Mouse (Mus musculus) erythroblast, adult 5-6 weeks (primary cell): Measurements from ENCODE around the gene Spryd3. TPM values are rescaled to one million over a fixed set of nuclear protein-coding genes. Genes with fewer than 3 reads are reported as not detected.
"Not testable (repeated sequence)": the region's sequence is repeated elsewhere in the genome, so short reads cannot be mapped to it uniquely, and the experiment has no call there.

Experiments used
- ATAC-seq: replicated peaks from 2 replicates; pipeline ENCODE4 v1.8.0; 2016; ENCODE audit warnings: moderate number of reproducible peaks, mild to moderate bottlenecking, moderate TSS enrichment, inconsistent platforms; ENCODE audit not compliant: poor library complexity, low FRiP score, severe bottlenecking
- total RNA-seq, 2 experiments: library from RNA; stranded (forward) in 1 of 2; stranded (reverse) in 1 of 2; fragments of 150-400 nt in 1 of 2; fragments of 200-764, 138-1000 nt in 1 of 2; gene quantifications; 2 replicates each; pipeline versions ENCODE4 v1.2.3 to v1.2.4; 2015 to 2017; ENCODE audit warnings: low replicate concordance in 2 of 2

Spryd3 gene
- total RNA-seq (2015; ENCODE audit: low replicate concordance) = 3.8 TPM in 1 of 2 replicates, not detected in the other
- total RNA-seq (2017; ENCODE audit: low replicate concordance) = 2.1 and 4.7 TPM in 2 replicates

- peak; percentile 98 for ATAC-seq
These were observed at the start of gene Spryd3 for GRCm38 (mm10) chr15:102136129-102136758. Gene Spryd3 (minus strand): TSS chr15:102136234.

GRCm38 (mm10) chr15:102183076-102183475 is 47.0 kb upstream of the Spryd3 start:
- ATAC-seq = no peak

DNA sequence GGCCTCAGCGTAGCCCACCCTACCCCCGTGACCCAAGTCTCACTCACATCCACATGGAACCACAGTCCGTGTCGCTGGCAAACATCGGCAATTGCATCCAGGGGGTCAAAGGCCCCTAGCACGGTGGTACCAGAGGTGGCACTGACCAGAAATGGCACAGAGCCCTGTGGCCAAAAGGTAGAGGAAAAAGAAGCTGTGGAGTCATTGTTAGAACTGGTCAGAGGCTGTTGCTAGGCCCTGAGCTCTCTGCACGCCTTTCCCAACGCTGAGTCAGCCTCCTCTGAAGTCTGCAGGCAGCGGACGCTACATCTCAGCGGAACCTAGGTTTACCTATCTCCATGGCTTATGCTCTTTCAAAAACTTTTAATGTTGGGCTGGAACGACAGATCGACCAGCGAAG is 43.9 kb upstream of the Spryd3 start:
- ATAC-seq = no peak

DNA sequence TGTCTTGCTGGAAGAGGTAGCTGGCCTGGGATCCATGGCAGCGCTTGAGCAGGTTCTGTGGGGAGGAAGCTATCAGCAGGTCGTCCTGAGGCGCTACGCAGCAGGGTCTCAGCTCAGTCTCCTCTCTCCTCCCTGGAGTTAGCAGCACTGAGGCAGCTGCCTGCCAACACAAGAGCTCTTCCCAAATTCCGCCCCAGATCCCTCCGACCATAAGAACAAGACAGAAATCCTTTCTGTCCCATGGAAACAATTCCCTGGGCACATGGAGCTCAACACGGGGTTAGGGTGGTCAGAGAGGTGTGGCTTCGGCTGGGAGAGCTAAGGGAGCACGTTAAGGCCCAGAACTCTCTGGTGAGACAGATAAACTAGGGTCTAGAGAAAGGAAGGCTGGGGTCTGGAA is 43.1 kb upstream of the Spryd3 start:
- no peak for ATAC-seq

DNA sequence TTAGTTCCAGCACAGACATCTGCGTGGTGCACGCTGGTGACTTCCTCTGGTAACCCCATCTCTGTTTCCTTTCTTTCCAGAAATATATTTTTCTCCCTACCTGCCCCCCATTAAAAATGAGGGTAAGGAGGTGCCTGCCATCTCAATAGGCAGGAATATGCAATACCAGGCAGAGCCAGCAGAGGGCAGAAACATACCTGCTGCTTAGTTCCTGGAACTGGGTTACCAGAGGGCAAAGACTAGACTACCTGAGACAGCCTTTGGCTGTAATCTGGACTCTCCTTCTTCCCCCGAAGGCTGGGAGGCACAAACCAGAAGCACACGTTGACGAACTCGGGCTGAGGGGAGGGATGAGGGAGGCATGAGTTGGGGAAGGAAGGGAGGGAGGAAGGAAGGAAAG is 42.2 kb upstream of the Spryd3 start:
- ATAC-seq = peak; percentile 75

DNA sequence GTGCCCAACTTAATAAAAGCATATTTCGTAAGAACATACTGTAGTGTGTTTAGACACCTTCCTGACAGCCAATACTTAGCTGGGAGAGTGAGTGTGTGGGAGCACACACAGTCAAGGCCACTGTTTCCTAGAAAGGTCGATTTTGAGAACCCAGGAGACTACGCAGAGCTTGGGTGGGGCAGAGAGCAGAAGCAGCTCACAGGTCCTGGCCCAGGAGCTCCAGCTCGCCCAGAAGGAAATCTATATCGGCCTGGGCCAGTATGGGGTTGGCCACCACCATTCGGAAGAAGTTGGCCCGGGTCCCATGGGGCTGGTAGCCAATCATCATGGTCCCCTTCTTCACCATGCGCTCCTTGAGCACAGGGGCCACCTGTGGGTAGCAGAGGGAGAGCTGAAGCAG is 41.4 kb upstream of the Spryd3 start:
- ATAC-seq = no peak

DNA sequence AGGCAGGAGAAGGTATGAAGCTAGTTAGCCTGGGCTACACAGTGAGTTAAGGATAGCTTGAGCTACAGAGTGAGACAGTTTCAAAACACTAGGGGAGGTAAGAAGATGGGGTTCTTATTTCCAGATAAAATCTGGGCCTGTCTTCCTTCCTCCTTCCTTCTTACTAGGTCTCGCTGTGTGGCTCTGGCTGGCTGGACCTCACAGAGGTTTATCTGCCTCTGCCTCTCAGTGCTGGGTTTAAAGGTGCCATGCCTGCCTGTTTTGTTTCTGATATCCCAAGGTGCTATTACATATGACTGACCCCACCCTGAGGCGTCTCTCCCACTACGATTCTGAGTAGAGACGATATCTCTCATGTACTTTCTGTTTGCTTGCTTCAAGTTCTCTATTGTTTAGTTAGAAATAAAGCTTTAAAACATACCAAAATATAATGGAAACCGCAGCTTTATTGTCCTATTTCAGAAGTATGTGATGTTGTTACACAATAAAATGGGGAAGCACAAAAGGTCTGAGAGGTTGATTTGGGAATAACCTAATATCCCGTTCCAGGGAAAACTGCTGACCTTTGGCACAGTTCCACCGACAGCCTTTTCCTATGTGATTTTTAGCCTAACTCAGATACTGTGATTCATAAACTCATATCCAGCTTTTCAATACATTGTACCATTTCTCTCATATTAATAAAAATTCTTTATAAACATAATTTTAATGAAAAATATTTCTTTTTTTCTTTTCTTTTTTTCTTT is 40.7 kb upstream of the Spryd3 start:
- no peak for ATAC-seq

DNA sequence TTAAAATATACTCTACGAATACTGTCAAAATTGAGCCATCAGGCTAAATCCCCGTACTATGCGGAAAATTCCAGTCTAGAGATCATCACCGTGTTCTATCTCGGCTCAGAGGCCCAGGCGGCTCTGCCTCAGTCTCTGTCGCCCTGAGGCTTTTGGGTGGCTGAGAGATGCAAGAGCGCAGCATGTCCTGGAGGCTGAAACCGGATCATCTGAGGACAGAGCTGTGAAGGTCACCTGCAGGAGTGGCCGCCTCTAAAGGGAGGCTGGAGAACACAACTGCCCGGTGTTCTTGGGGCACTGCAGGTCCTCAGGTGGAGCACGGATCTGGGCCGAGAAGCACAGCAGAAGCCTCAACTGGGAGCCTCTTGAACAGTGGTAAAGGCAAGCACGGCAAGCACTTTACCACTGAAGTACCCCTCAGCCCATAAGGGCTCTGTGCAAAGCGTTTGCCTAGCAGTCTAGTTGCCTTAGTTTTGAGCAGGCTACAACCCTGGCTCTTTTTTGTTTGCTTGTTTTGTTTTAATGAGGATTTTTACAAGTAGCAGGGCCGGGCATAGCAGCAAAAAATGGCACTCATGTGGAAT is 39.8 kb upstream of the Spryd3 start:
- ATAC-seq = no peak

- ATAC-seq = no peak
These were observed 37.5 kb upstream of the Spryd3 start for GRCm38 (mm10) chr15:102173581-102173980.

DNA sequence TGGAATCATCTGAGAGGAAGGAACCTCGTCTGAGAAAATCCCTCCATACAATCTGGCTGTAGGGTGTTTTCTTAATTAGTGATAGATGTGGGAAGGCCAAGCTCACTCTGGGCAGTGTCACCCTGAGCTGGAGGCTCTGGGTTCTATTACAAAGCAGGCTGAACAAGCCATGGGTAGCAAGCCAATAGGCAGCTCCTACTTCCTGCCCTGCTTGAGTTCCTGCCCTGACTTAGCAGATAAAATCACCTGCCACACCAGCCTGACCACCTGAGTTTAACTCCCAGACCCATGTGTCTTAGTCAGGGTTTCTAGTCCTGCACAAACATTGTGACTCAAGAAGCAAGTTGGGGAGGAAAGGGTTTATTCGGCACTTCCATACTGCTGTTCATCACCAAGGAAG is 33.0 kb upstream of the Spryd3 start:
- no peak for ATAC-seq

GRCm38 (mm10) chr15:102167620-102168021 is 31.6 kb upstream of the Spryd3 start:
- no peak for ATAC-seq

DNA sequence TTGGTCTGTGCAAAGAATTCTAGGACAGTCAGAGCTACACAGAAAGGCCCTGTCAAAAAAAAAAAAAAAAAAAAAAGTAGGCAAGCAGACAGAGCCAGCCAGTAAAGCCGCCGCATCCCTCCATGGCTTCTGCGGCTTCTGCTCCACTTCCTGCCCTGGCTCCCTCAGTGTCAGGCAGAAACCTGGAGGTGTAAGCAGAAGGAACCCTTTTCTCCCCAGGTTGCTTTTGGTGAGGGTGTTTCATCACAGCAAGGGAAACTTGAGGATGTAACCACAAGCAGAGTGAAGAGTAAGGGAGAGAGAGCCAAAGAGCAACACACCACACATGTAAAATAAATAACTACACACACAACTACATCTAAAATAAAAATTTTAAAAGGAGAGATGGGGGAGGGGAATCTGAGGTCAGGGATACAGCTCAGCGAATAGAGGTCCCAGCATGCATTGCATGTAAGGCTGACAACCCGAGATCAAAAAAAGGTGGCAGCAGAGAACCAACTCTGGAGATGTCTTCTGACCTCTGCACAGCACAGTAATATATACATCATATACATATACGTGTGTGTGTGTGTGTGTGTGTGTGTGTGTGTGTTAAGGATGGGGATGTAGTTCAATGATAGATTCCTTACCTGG is 29.6 kb upstream of the Spryd3 start:
- ATAC-seq = no peak

DNA sequence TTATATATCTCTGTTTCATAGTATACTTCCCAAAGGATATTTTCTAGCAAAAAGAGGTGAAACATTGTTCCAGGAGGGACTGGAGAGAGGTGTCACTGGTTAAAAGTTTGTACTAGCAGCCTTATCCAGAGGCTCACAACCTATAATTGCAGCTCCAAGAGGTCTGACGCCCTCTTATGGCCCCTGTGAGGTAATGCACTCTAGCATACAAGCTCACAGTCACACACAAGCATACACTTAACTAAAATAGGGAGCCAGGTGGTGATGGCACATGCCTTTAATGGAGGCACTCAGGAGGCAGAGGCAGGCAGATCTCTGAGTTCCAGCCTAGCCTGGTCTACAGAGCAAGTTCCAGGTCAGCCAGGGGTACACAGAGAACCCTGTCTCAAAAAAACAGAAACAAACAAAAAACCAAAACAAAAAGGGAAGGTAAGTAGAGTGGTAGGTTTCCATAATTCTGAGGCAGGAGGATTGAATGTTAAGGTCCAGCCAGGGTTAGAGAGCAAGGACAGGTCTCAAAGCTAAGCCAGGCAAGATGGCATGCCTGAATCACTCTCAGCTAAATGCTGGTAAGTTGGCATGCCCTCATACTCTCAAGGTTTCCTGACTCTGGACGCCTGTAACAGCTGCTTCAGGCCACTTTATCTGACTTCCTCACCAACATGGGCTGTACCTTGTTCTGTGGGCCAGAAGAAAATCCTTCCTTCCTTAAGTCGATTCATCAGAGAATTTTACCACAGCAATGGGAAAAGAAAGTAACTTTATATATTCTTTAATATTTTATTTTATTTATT is 28.1 kb upstream of the Spryd3 start:
- no peak for ATAC-seq

DNA sequence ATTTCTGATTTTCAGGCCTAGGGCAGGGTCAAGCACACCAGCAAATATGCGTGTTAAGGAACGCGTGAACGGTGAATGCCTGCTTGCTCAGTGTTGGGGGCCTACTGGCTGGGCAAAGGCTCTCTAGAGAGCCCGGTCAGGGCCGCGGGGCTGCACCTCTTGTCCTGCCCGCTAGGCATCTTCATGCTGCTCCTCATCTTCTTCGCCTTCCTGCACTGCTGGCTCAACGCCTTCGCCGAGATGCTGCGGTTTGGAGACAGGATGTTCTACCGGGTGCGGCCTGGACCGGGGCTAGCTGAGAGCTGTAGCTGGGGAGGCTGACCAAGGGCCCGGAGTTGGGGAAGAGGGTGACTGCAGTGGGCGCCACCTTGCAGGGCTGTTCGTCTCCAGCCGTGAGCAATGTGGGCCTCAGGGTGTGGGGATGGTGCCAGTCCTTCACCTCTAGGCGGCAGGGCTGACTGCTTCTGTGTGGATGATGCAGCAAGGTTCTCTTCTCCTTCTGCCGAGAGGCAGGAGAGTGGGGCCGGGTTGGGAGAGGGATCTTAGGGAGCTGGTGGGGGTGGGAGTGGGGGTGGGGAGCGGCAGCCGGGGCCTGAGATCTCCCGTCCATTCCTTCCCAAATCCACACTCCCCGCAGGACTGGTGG is 24.5 kb upstream of the Spryd3 start:
- no peak for ATAC-seq

DNA sequence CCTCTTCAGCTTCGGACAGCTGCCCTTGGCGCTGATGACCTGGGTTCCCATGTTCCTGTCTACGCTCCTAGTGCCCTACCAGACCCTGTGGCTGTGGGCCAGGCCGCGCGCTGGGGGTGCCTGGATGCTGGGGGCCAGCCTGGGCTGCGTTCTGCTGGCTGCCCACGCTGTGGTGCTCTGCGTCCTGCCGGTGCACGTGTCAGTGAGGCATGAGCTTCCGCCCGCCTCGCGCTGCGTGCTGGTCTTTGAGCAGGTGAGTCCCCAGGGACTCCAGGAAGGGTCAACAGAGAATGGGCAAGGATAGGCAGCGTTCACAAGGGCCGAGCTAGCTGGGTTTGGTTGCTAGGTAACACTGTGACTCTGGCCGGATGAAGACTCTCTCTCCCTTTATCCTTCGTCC is 20.8 kb upstream of the Spryd3 start:
- no peak for ATAC-seq

DNA sequence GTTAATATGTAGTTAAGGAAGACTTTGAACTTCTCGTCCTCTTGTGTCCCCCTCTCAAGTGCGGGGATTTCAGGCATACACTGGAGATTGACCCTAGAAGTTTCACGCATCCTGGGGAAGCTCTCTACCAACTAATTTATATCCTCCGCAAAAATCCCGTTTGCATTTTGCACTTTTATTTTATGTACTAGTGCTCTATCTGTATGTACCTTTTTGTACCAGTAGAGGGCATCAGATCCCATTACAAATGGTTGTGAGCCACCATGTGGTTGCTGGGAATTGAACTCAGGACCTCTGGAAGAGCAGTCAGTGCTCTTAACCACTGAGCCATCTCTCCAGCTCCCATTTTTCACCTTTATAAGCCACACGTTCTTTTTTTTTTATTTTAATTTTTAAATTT is 19.0 kb upstream of the Spryd3 start:
- not testable (repeated sequence) for ATAC-seq

- ATAC-seq = no peak
These were observed 16.6 kb upstream of the Spryd3 start for GRCm38 (mm10) chr15:102152646-102153045.

GRCm38 (mm10) chr15:102150301-102151135 is 14.5 kb upstream of the Spryd3 start, which contains the start of gene Soat2:
Gene Soat2 (plus strand): TSS chr15:102150526.
- peak; percentile 84 for ATAC-seq
